Mouse (Mus musculus) hematopoietic stem cell, adult 5-6 weeks (primary cell): ENCODE measurements around the gene Pde6c. TPM values are rescaled to one million over a fixed set of nuclear protein-coding genes. Genes with fewer than 3 reads are reported as not detected.

ENCODE experiments used
- ATAC-seq, 2 experiments: fragments of 125-278 bp in 1 of 2; replicated peaks in 1 of 2; 2 replicates each; pipeline ENCODE4 v1.8.0; 2016 to 2017; ENCODE audit warnings: inconsistent platforms in 2 of 2, mild to moderate bottlenecking in 2 of 2, moderate number of reproducible peaks in 2 of 2, low read depth in 1 of 2, moderate TSS enrichment in 1 of 2; ENCODE audit not compliant: low FRiP score in 2 of 2, poor library complexity in 2 of 2, severe bottlenecking in 2 of 2, insufficient read depth in 1 of 2, low TSS enrichment in 1 of 2
- total RNA-seq: library from RNA; stranded (forward); fragments of 172-1452, 232-1000 nt; gene quantifications from 2 replicates; pipeline ENCODE4 v1.2.3, GENCODE M21; 2017

Pde6c gene
- total RNA-seq, result not detected in 2 replicates

DNA sequence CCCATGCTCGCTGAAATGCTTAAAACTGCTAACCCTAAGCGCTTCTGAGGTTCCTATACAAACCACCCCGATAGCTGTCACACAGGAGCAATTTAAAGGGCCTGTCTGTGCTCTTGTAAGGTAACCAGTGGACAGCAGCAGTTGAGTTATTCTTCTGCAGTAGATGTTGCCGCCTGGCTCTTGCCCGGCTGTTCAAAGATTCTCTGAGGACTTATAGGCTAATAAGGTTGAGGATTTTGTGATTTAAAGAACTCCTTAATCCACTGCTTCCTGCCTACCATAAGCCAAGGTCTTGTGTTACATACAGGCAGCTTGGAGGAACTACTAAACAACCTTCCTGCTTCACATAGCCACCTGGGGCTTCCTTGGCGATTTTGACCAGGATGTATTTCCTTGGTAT, at the start of gene Pde6c:
TSS of gene Pde6c (plus strand) at position 301 of the 400 bp plus-strand sequence.
- ATAC-seq, result no peak

DNA sequence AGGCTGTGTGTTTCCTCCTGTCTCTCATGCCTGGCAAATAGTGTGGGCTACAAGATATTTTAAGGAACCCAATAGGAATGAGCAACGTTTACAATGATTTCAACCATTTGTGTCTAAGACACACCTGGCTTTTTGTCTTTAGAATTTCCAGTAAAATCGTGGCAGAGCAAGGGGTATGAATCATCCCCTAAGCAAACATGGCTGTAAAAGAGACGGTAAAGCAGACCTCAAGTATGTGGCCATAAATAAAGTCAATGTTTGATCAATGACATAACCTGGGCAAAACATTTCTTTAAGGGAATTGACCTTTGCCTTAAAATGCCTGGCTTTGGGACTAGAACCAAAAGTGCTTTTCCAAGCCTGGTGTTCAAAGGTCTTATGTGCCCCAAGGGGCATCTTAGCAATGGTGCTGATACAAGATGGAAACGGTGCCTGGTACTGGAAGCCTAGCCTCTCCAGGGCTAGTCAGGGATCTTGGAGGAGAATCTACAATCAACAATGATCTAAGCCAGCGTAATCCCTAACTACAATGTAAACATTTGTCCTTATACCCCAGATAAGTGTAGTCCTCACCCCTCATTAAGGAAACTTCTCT, 49.6 kb upstream of the Pde6c start:
- no peak for ATAC-seq

- no peak for ATAC-seq
Measured at GRCm38 (mm10) chr19:38085841-38086240, 46.7 kb upstream of the Pde6c start.

GRCm38 (mm10) chr19:38086948-38087551, 45.5 kb upstream of the Pde6c start:
- no peak for ATAC-seq

DNA sequence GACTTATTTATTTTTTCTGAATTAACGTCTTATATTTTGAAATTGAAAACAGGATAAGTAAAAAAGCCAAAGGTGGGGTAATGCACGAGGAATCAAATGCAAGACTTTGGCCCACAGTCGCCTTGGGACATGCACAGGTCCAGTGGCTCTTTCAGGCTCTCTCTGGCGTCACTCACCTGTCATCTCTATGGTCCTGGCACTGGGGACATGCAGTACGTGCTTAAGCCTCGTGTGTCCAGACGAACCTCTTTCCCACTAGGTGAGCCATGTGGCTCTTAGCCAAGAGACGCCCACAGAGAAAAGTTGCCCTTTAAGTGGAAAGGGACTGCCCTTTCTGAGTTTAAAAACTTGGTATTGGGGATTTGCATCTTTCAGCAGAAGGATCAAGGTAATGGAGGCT, 43.2 kb upstream of the Pde6c start:
- no peak for ATAC-seq

DNA sequence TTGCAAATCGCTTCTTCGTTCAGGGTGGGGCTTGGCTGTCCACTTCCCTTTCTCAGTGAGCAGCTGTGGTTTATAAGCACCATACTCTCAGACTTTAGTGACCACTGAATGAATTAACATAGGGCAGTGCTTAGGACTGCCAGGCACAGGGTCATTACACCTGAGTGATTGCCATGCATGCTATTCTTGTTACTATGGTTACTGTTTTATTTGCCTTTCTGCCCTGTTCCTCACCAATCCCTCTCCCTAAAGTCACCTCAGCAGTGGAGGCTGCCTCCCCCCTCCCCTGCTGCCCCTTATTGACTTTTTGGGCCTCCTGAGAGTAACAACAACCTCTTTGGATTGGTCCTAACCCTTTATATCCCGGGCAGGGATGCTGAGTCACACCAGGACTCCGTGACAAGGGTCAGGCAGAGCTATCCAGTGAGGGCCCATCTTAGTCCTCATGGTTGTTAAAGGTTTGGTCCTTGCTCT, 41.0 kb upstream of the Pde6c start:
- no peak for ATAC-seq

GRCm38 (mm10) chr19:38096231-38096630, 36.4 kb upstream of the Pde6c start:
- no peak for ATAC-seq

DNA sequence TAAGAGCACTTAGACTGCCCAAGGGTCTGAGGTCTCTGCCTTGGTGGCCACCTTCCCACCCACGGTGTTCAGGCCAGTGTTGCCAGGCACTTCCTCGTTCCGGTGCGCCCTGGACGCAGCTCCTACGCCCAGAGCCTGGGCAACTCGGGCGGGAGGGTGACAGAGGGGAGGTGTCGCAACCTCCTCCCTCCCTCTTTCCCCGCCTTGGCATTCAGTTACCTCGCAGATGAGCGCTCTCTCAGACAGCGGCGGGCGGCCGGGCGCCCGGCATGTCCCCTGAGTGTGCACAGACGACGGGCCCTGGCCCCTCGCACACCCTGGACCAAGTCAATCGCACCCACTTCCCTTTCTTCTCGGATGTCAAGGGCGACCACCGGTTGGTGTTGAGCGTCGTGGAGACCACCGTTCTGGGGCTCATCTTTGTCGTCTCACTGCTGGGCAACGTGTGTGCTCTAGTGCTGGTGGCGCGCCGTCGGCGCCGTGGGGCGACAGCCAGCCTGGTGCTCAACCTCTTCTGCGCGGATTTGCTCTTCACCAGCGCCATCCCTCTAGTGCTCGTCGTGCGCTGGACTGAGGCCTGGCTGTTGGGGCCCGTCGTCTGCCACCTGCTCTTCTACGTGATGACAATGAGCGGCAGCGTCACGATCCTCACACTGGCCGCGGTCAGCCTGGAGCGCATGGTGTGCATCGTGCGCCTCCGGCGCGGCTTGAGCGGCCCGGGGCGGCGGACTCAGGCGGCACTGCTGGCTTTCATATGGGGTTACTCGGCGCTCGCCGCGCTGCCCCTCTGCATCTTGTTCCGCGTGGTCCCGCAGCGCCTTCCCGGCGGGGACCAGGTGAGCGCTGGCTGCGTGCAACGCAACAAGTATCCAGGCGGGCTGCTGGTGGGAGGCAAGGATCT, 35.5 kb upstream of the Pde6c start, which contains the start of gene Ffar4:
TSS of gene Ffar4 (plus strand) at position 214 of the 901 bp plus-strand sequence.
- ATAC-seq, result peak; percentile 37 to 51

- no peak for ATAC-seq
Measured at GRCm38 (mm10) chr19:38107871-38108270, 24.7 kb upstream of the Pde6c start.

DNA sequence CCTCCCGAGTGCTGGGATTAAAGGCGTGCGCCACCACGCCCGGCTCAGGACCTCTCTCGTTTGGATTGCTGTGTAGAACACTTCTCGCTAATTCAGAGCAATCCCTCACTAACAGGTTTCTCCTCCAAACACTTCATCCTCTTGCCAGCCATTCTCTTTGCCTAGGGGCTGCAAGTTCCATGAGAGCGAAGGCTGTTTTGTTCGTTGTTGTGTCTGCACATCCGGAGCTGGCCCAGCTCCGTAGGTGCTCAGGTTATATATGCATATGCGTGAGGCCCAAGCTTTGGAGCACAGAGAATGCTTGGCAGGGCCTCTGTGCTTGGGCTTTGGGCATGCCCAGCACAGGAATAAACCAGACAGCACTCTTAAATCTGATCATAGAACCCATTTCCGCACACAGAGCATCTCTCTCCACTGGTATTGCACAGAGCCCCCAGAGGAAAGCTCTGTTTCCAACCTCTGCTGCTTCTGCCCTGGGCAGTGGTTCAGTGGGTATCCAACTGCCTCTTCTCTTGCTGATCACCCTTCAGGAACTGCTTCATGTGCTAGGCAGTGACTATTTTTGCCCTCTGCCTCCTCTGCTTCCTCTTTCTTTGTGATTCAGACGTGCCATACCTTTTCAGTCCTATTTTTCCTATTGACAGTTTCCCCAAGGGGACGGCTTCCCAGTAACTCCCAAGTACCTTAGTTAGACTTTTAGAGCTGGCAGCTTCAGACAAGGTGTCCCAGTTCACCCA, 22.9 kb upstream of the Pde6c start:
- 0 out of 4 replicates have a peak, but pooled peaks of 1 of the 2 experiments have one; percentile 32 for ATAC-seq

- ATAC-seq, result no peak
Measured at GRCm38 (mm10) chr19:38111056-38111455, 21.5 kb upstream of the Pde6c start.

DNA sequence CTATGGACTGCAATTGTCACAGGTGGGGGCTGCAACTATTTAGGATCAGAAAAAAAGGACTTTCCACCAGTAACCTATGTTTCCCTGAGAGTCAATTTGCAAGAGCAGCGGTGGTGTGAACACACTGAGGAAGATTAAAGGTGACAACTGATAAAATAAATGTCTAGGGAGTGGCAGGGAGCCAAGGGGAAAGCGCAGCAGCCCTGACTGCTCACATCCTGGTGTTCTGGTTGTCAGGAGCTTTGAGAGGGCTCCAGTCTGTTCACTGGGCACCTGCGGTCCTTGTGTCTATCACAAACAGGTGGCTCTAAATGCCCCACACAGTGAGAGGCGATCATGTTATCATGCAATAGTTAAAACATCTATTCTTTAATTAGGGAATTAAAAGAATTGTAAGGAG, 20.0 kb upstream of the Pde6c start:
- ATAC-seq, result no peak

- ATAC-seq, result no peak
Measured at GRCm38 (mm10) chr19:38114834-38115491, 17.6 kb upstream of the Pde6c start.

DNA sequence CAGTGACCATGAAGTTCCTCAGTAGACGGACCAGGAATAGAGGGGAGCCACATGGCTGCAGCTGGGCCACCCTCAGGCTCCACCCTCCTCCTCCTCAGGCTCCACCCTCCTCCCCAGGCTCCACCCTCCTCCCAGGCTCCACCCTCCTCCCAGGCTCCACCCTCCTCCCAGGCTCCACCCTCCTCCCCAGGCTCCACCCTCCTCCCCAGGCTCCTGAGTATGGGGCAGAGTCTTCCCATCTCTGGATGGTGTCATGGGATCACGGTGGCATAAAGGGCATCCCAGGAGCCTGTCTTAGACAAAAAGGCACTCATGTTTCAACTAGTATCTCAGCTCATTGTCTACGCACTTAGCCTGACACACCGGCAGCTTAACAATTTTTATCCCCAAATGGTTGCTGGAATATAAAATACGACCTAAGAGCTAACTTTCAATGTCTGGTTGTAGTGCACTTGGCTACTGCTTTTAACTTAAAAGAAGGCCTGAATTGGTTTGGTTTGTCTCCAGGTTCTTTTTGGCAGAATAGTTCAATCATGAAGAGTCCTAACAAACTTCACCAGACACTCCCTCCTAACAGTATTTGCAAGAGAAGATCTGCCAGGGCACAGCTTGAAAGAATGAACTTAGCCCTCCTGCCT, 12.3 kb upstream of the Pde6c start:
- ATAC-seq, result no peak

GRCm38 (mm10) chr19:38123921-38124320, 8.7 kb upstream of the Pde6c start:
- no peak for ATAC-seq

- ATAC-seq, result no peak
Measured at GRCm38 (mm10) chr19:38124401-38125218, 8.0 kb upstream of the Pde6c start.
